Mouse (Mus musculus) heart, adult 2 months (tissue): ENCODE data around the gene Hist2h2aa1. TPM values are rescaled to one million over a fixed set of nuclear protein-coding genes. Genes with fewer than 3 reads are reported as not detected.

ENCODE experiments used
- DNase-seq, 2 experiments: peaks; one replicate each; pipeline ENCODE4 v3.0.0; 2021
- H3K27ac ChIP-seq: fragments of 200-600 bp; 2 replicates; pipeline ENCODE4 v1.8.1; 2022
- H3K27me3 ChIP-seq: fragments of 200-500 bp; 2 replicates; pipeline ENCODE4 v1.6.1; 2012; ENCODE audit warnings: mild to moderate bottlenecking, low read length, inconsistent platforms, mixed read lengths; ENCODE audit not compliant: control insufficient read depth, insufficient read depth
- H3K36me3 ChIP-seq: fragments of 200-500 bp; 2 replicates; pipeline ENCODE4 v1.6.1; 2012; ENCODE audit warnings: low read length, inconsistent platforms; ENCODE audit not compliant: control insufficient read depth, insufficient read depth
- H3K4me1 ChIP-seq: fragments of 200-500 bp; 2 replicates; pipeline ENCODE4 v1.6.1; 2011; ENCODE audit warnings: low read length; ENCODE audit not compliant: control insufficient read depth, insufficient read depth
- H3K4me3 ChIP-seq: fragments of 200-600 bp; 2 replicates; pipeline ENCODE4 v1.8.1; 2022
- H3K79me2 ChIP-seq: fragments of 200-500 bp; replicated peaks from 2 replicates; pipeline ENCODE4 v1.6.1; 2012; ENCODE audit warnings: mild to moderate bottlenecking, inconsistent platforms, low read length, moderate library complexity, mixed read lengths; ENCODE audit not compliant: control insufficient read depth, insufficient read depth
- H3K9ac ChIP-seq: fragments of 200-500 bp; 2 replicates; pipeline ENCODE4 v1.6.1; 2012; ENCODE audit warnings: low read depth, mild to moderate bottlenecking, control low read depth, inconsistent platforms, low read length, mixed read lengths
- CTCF ChIP-seq: fragments of 200-600 bp; IDR thresholded peaks from 2 replicates; pipeline ENCODE4 v1.8.1; 2022; ENCODE audit warnings: antibody characterized with exemption, mild to moderate bottlenecking, moderate library complexity
- EP300 ChIP-seq: fragments of 200-500 bp; IDR thresholded peaks from 2 replicates; pipeline ENCODE4 v1.6.1; 2011; ENCODE audit warnings: low read depth, low read length, control low read depth; ENCODE audit not compliant: insufficient read depth
- POLR2A ChIP-seq: fragments of 200-500 bp; IDR thresholded peaks from 2 replicates; pipeline ENCODE4 v1.6.1; 2011; ENCODE audit warnings: mild to moderate bottlenecking, low read depth, low read length, control low read depth; ENCODE audit not compliant: insufficient read depth
- WGBS: fragments of 180-500 bp; shearing (Covaris S2); methylation state at CpG from one replicate; pipeline ENCODE4 v1.1.7; 2018; 5-methylcytosine and 5-hydroxymethylcytosine counted together
- intact Hi-C: fragments of 180-260 bp; cut with DNase I; formaldehyde crosslinking; loops from one replicate; pipeline ENCODE4 v1.15.1; 2025
- polyA plus RNA-seq: library from polyadenylated mRNA; depleted of rRNA; stranded (reverse); fragments of >200 nt; gene quantifications from 2 replicates; pipeline ENCODE4 v1.2.3, GENCODE M21; 2012
- total RNA-seq, 2 experiments: library from RNA; stranded (reverse); gene quantifications; 2 replicates each; pipeline ENCODE4 v1.2.3; 2021

The Hist2h2aa1 gene
- total and polyA plus RNA-seq, 3 experiments, result 7.1 to 124 (median 13.0) TPM

DNA sequence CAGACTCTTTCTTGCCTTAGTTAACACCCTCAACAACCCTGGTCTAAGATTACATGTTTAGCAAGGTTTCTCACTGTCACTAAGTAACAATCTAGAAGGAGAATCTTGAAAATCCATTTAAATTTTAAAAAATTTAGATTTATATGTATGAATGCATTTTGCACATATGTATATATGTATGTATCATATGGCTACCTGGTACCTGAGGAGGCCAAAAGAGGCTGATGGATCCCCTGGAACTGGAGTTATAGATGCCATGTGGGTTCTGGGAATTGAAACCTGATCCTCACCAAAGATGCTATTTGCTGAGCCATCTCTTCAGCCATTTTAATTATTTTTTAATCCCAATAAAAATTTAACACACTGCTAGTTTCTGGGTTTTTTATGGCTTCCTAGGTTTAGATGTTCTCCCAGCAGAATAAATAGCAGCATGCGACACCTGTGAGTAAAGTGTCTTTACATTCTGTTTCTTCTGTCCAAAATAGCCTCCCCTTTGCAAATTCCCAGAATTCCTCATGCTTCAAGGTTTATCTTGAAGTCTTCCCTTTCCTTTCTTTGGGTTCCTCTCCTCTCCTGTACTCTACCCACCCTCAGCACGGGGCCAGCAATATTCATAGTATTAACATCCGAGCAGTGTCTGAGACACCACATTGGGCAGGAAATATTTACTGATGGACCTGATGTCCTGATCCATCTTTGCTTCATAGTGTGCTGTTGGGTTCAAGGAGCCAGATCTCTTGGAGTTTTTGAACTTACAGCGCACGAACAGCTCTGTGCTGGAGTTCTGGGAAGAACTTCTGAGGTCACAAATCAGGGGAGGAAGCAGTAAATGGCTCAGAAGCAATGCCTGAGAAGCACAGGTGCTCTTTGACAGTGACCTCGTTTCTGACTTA, 3.1 kb downstream of the Hist2h2aa1 start:
- H3K4me1 ChIP-seq, result peaks cover 5% of the 10 kb centered on the region
- H3K4me3 ChIP-seq, result no peak overlapping the region
- no peaks in the 10 kb centered on the region for H3K27me3 ChIP-seq
- no peak overlapping the region for H3K9ac ChIP-seq
- 58% methylated on average over 6 of the region's 6 CpGs for WGBS
- no peak for DNase-seq
- H3K27ac ChIP-seq, result no peak overlapping the region
- TF ChIP-seq POLR2A, result no peak
- no peak for TF ChIP-seq CTCF
- TF ChIP-seq EP300, result no peak
- intact Hi-C loops, result loop anchor here (1.0 kb wide), 1 partner anchor 11 kb away; no protein-coding TSS in a partner anchor
- no peaks in the 10 kb centered on the region for H3K79me2 ChIP-seq
- peaks cover 7% of the 10 kb centered on the region for H3K36me3 ChIP-seq

DNA sequence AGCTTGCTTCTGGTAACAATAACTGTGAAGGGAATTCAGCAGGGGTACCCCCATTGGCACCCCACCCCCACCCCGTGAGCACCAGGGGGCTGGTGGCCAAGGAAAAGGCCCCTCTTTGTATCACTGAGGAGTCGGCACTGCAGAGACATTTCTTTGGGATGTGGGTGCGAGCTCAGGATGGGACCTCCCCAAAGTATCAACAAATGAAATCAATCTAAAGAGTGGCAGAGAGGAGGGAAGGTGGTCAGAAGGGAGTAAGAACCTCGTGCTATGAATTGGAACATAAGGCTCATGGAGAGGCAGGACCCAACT, 3.7 kb downstream of the Hist2h2aa1 start:
- H3K9ac ChIP-seq, result no peak overlapping the region
- intact Hi-C loops, result loop anchor here (1.0 kb wide), 1 partner anchor 10 kb away; no protein-coding TSS in a partner anchor
- DNase-seq, result no peak
- WGBS, result 63% methylated on average over 4 of the region's 4 CpGs
- peaks cover 2% of the 10 kb centered on the region; the same call in 1 of the 2 replicates for H3K36me3 ChIP-seq
- H3K4me3 ChIP-seq, result no peak overlapping the region
- no peaks in the 10 kb centered on the region for H3K79me2 ChIP-seq
- no peak for TF ChIP-seq CTCF
- no peak for TF ChIP-seq POLR2A
- TF ChIP-seq EP300, result no peak
- H3K27me3 ChIP-seq, result no peaks in the 10 kb centered on the region
- H3K27ac ChIP-seq, result no peak overlapping the region
- peaks cover 3% of the 10 kb centered on the region for H3K4me1 ChIP-seq

DNA sequence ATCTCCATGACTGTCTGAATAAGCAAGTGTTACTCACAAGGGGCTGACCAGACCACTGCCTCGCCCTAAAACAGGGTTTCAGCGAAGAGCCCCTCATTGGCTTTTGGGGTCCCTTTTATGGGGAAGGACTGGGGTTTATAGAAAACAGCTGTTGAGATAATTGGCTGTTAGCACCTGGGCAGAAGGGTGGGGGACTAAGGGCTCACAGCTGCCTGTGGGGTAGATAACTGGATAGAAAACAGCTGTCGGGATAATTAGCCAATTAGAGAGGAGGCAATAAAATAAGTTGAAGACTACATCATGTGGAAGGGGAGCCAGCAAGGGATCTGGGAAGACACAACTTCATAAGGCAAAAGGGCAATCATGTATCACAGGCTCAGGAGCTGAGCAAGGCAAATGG, 5.6 kb downstream of the Hist2h2aa1 start:
- H3K27ac ChIP-seq, result no peak overlapping the region
- TF ChIP-seq POLR2A (no peak), CTCF (no peak), EP300 (no peak)
- 71% methylated on average over 3 of the region's 3 CpGs for WGBS

DNA sequence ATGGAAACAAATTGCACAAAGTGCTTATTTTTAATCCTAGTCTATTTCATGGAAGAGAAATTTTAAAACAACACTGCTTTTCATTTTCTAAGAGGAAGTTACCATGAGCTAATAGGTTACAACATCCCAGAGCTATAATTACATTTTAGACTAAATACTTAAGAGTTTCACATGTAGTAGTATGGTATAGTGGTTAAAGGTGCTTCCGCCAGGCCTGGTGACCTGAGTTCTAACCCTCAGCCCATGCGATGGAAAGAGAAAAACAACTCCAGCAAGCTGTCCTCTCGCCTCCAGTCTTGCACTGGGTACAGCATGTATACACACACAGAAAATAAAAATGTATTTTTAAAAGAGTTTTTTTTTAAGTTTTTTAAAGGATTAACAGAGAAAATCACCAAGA, 6.5 kb downstream of the Hist2h2aa1 start:
- intact Hi-C loops, result no loop called here
- WGBS, result 83% methylated on average over 3 of the region's 3 CpGs

More for the DNA sequence above, 5.6 kb downstream of the Hist2h2aa1 start:
- Histone ChIP-seq H3K36me3 (peaks cover 2% of the 10 kb centered on the region; the same call in 1 of the 2 replicates), H3K27me3 (no peaks in the 10 kb centered on the region), H3K4me3 (no peak overlapping the region), H3K9ac (no peak overlapping the region), H3K4me1 (no peaks in the 10 kb centered on the region), H3K79me2 (no peaks in the 10 kb centered on the region)
- DNase-seq, result no peak
- intact Hi-C loops, result no loop called here

DNA sequence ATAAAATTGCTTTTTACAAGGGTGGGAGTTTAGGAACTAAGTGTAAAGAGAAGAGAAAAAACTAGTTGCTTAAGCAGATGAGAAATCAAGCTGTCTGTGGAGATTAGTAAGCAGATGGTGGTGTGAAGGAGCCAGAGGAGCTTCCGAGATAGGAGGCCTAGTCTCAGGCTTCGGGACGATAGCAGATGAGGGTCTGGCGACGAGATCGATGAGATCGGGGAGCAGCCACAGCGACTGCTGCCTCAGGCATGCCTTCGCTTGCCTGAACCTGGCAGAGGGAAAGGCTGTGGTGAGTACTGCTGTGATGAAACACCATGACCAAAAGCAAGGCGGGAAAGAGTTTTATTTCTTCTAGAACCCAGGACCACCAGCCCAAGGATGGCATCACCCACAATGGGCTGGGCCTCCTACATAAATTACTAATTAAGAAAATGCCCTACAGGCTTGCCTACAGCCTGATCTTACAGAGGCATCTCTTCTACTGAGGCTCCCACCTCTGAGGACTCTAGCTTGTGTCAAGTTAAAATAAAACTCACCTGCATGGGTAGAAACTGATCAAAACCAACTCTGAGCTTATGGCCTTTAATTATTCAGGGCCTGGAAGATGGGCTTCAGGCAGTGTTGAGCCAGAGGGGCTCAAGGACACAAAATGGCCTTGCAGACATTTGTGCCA, 9.5 kb downstream of the Hist2h2aa1 start:
- H3K4me3 ChIP-seq, result no peak overlapping the region
- peaks cover 2% of the 10 kb centered on the region; the same call in 1 of the 2 replicates for H3K4me1 ChIP-seq
- no peak for DNase-seq
- no peaks in the 10 kb centered on the region for H3K36me3 ChIP-seq
- H3K9ac ChIP-seq, result no peak overlapping the region
- no peak overlapping the region for H3K27ac ChIP-seq
- H3K27me3 ChIP-seq, result no peaks in the 10 kb centered on the region
- no peak for TF ChIP-seq EP300
- no peak for TF ChIP-seq POLR2A
- TF ChIP-seq CTCF, result no peak
- 65% methylated on average over 10 of the region's 10 CpGs for WGBS
- H3K79me2 ChIP-seq, result no peaks in the 10 kb centered on the region
- intact Hi-C loops, result no loop called here

More for the DNA sequence above, 6.5 kb downstream of the Hist2h2aa1 start:
- no peak overlapping the region for H3K4me3 ChIP-seq
- peaks cover 2% of the 10 kb centered on the region; the same call in 1 of the 2 replicates for H3K36me3 ChIP-seq
- no peak for DNase-seq
- no peak overlapping the region for H3K9ac ChIP-seq
- TF ChIP-seq CTCF, result no peak
- TF ChIP-seq POLR2A, result no peak
- TF ChIP-seq EP300, result no peak
- no peaks in the 10 kb centered on the region for H3K79me2 ChIP-seq
- H3K27ac ChIP-seq, result no peak overlapping the region
- H3K4me1 ChIP-seq, result peaks cover 2% of the 10 kb centered on the region; the same call in 1 of the 2 replicates
- H3K27me3 ChIP-seq, result no peaks in the 10 kb centered on the region
